Mouse (Mus musculus): ENCODE data around the gene Brms1l.

- TF ChIP-seq MAX (IDR thresholded peaks at IDR 0.05; ENCODE audit: low read depth) = no peak
- no peak for TF ChIP-seq POLR2AphosphoS2 (IDR thresholded peaks at IDR 0.05; ENCODE audit: insufficient read length, low read depth)
- TF ChIP-seq POLR2A (IDR thresholded peaks at IDR 0.05; ENCODE audit: insufficient read length, low read depth) = no peak
- TF ChIP-seq USF1 (IDR thresholded peaks at IDR 0.05; ENCODE audit: low read depth) = no peak
- no peak for TF ChIP-seq E2F4 (IDR thresholded peaks at IDR 0.05; ENCODE audit: insufficient read depth)
- TF ChIP-seq TCF3 (IDR thresholded peaks at IDR 0.05; ENCODE audit: insufficient read length, low read depth) = no peak
Measured at GRCm38 (mm10) chr12:55832961-55833360, 3.2 kb upstream of the Brms1l start.
